Mouse (Mus musculus) bone marrow macrophage, adult 2 months (primary cell): Measurements from ENCODE around the gene Eif1. TPM values are rescaled to one million over a fixed set of nuclear protein-coding genes. Genes with fewer than 3 reads are reported as not detected.
"Not testable (repeated sequence)": the region's sequence is repeated elsewhere in the genome, so short reads cannot be mapped to it uniquely, and the experiment has no call there.

Source experiments
- H3K27ac ChIP-seq: 2 replicates; pipeline ENCODE4 v1.5.1; 2012; ENCODE audit warnings: low read depth, low read length; ENCODE audit not compliant: insufficient read depth
- H3K4me1 ChIP-seq: 2 replicates; pipeline ENCODE4 v1.6.1; 2012; ENCODE audit warnings: low read length; ENCODE audit not compliant: control insufficient read depth, insufficient read depth
- H3K4me3 ChIP-seq: 2 replicates; pipeline ENCODE4 v1.5.1; 2012; ENCODE audit warnings: mild to moderate bottlenecking, low read length, moderate library complexity; ENCODE audit not compliant: insufficient read depth
- CTCF ChIP-seq: IDR thresholded peaks from 2 replicates; pipeline ENCODE4 v1.5.1; 2012; ENCODE audit warnings: low read depth, mild to moderate bottlenecking, low read length, moderate library complexity
- POLR2A ChIP-seq: IDR thresholded peaks from 2 replicates; pipeline ENCODE4 v1.6.1; 2012; ENCODE audit warnings: mild to moderate bottlenecking, low read depth, low read length, borderline replicate concordance
- polyA plus RNA-seq: library from polyadenylated mRNA; stranded (reverse); fragments of >200 nt; gene quantifications from 2 replicates; pipeline ENCODE4 v1.2.4, GENCODE M21; 2012; ENCODE audit not compliant: missing spikeins, insufficient read depth, insufficient read length

Gene Eif1
- polyA plus RNA-seq, 1 experiment = 922 TPM

- H3K4me3 ChIP-seq = no peak overlapping the region
- H3K27ac ChIP-seq = no peak overlapping the region
- TF ChIP-seq POLR2A = no peak
- no peak for TF ChIP-seq CTCF
- H3K4me1 ChIP-seq = peaks cover 17% of the 10 kb centered on the region
These were observed 24.6 kb downstream of the Eif1 start for GRCm38 (mm10) chr11:100344269-100344668.

- Histone ChIP-seq H3K4me3 (no peak overlapping the region), H3K27ac (no peak overlapping the region), H3K4me1 (no peaks in the 10 kb centered on the region)
- no peak for TF ChIP-seq POLR2A
- TF ChIP-seq CTCF = peak; percentile 42; the same call in 1 of the 2 replicates
These were observed 32.6 kb downstream of the Eif1 start for GRCm38 (mm10) chr11:100352076-100352857.

- TF ChIP-seq CTCF (no peak), POLR2A (no peak)
- no peak overlapping the region for H3K27ac ChIP-seq
These were observed 35.7 kb downstream of the Eif1 start for GRCm38 (mm10) chr11:100355151-100355951.

GRCm38 (mm10) chr11:100355972-100356818, 36.5 kb downstream of the Eif1 start, which contains the start of gene Hap1:
TSS of gene Hap1 (minus strand) at chr11:100356128.
- peak within 1 kb of the TSS; percentile 69 for H3K4me3 ChIP-seq
- TF ChIP-seq CTCF = no peak
- no peak for TF ChIP-seq POLR2A
- H3K27ac ChIP-seq = no peak within 1 kb of the TSS
- no peaks in the 10 kb centered on the region for H3K4me1 ChIP-seq

More at GRCm38 (mm10) chr11:100355151-100355951, 35.7 kb downstream of the Eif1 start:
- Histone ChIP-seq H3K4me3 (peak overlapping the region; percentile 69), H3K4me1 (no peaks in the 10 kb centered on the region)

GRCm38 (mm10) chr11:100356819-100357211, 37.1 kb downstream of the Eif1 start:
- Histone ChIP-seq H3K27ac (no peak overlapping the region), H3K4me3 (peak overlapping the region; percentile 69), H3K4me1 (no peaks in the 10 kb centered on the region)
- TF ChIP-seq POLR2A (no peak), CTCF (no peak)

GRCm38 (mm10) chr11:100357408-100357807, 37.7 kb downstream of the Eif1 start:
- Histone ChIP-seq H3K4me3 (no peak overlapping the region), H3K27ac (no peak overlapping the region), H3K4me1 (no peaks in the 10 kb centered on the region)
- TF ChIP-seq CTCF (no peak), POLR2A (no peak)

- no peaks in the 10 kb centered on the region for H3K4me1 ChIP-seq
- no peak overlapping the region for H3K4me3 ChIP-seq
- no peak for TF ChIP-seq CTCF
- TF ChIP-seq POLR2A = no peak
- H3K27ac ChIP-seq = no peak overlapping the region
These were observed 40.5 kb downstream of the Eif1 start for GRCm38 (mm10) chr11:100360175-100360574.

- H3K4me1 ChIP-seq, H3K4me3 ChIP-seq, H3K27ac ChIP-seq: not testable (repeated sequence)
These were observed 41.4 kb downstream of the Eif1 start for GRCm38 (mm10) chr11:100361059-100361458.

GRCm38 (mm10) chr11:100362209-100362978, 42.7 kb downstream of the Eif1 start:
- H3K4me1 ChIP-seq = no peaks in the 10 kb centered on the region
- H3K4me3 ChIP-seq = no peak overlapping the region
- no peak overlapping the region for H3K27ac ChIP-seq
- TF ChIP-seq CTCF (peak; percentile 85), POLR2A (no peak)
